Mouse (Mus musculus) small intestine, adult 2 months (tissue): Measurements from ENCODE around the gene Map4k3.

Experiments used
- CTCF ChIP-seq: fragments of 200-500 bp; IDR thresholded peaks from 2 replicates; pipeline ENCODE4 v1.5.1; 2012; ENCODE audit warnings: low read depth, mild to moderate bottlenecking, control low read depth, inconsistent platforms, low read length, moderate library complexity, mixed read lengths; ENCODE audit not compliant: insufficient replicate concordance, insufficient read length; ENCODE audit errors: extremely low read depth
- POLR2A ChIP-seq: fragments of 200-500 bp; IDR thresholded peaks from 2 replicates; pipeline ENCODE4 v1.6.1; 2012; ENCODE audit warnings: low read depth, mild to moderate bottlenecking, control low read depth, inconsistent platforms, low read length, moderate library complexity

DNA sequence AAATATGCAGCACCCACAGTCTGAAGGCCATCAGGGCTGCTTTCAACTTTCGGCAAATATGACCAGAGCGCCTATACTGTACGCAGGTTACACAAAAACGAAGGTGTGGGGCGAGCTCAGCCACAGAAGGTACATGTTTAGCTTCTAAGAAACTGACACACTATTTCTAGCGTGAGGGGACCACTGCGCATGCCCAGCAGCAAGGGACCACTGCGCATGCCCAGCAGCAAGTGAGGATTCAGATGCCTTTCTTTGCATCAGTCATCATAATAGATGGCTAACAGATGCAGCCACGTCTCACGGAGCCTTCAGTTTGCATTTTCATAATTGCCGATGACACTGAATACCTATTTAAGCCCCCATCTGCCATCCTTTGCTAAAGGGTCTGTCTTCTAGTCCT, 39.6 kb downstream of the Map4k3 start:
- TF ChIP-seq POLR2A (no peak), CTCF (no peak)
